Mouse (Mus musculus) yolk sac, embryonic 10.5 days (tissue): ENCODE results near the gene Flywch2.
A peak's percentile ranks its signal among the peaks of the same experiment; 100 is the strongest.

Experiments
- DNase-seq: peaks from one replicate; pipeline ENCODE4 v3.0.0-alpha.2; 2017; ENCODE audit warnings: low spot score

Gene Flywch2

GRCm38 (mm10) chr17:23748631-23749391 is 37.1 kb downstream of the Flywch2 start:
- DNase-seq: peak; percentile 50

DNA sequence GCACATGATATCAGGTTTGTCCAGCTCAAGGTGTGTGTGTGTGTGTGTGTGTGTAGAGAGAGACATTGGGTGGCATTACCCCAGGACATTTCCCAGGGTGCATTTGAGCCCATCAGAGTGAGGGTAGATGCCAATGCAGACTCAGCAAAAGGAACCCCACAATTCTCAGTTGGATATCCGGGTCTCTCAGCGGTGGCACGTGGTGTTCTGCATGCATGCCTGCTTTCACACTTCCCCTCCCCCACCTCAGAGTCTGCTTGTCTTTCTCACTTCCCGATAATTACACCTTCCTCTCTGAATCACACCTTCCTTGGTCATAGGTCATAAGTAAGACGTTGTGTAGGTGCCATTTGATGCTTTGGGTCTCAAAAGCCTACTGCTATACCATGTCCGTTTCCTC is 37.9 kb downstream of the Flywch2 start:
- no peak for DNase-seq

DNA sequence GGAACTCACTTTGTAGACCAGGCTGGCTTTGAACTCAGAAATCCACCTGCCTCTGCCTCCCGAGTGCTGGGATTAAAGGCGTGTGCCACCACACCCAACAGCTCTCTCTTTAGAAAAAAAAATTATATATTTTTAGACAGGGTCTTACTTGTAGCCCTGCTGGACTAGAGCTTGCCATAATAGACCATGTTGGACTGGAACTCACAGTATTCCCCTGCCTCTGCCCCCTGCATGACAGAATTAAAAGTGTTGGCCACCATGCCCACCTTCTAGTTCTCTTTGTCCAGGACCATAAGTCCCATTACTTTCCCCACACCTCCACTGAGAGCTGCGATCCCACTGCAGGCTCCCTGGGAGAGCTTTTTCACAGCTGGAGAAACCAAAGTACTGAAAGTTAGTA is 38.4 kb downstream of the Flywch2 start:
- DNase-seq: no peak

- DNase-seq: no peak
Measured at GRCm38 (mm10) chr17:23746767-23747166, 39.1 kb downstream of the Flywch2 start.

DNA sequence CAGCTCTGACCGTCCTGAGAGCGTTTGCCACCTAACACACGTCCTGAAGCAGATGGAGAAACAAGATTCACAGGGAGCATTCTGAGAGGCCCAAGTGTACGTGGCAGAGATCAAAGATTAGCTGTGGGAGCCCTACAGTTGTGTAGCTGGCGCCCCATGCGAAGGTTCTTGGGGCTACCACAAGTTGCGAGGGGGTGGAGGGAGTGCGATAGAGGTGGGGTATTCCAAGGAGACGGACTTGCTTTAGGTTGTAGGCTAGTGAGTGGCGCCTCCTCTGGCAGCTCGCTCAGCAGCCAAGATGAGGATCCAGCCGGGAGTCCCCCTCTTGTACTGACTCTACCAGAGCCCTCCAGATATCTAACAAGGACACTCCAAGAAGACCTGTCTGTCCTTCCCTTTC is 39.6 kb downstream of the Flywch2 start:
- no peak for DNase-seq

DNA sequence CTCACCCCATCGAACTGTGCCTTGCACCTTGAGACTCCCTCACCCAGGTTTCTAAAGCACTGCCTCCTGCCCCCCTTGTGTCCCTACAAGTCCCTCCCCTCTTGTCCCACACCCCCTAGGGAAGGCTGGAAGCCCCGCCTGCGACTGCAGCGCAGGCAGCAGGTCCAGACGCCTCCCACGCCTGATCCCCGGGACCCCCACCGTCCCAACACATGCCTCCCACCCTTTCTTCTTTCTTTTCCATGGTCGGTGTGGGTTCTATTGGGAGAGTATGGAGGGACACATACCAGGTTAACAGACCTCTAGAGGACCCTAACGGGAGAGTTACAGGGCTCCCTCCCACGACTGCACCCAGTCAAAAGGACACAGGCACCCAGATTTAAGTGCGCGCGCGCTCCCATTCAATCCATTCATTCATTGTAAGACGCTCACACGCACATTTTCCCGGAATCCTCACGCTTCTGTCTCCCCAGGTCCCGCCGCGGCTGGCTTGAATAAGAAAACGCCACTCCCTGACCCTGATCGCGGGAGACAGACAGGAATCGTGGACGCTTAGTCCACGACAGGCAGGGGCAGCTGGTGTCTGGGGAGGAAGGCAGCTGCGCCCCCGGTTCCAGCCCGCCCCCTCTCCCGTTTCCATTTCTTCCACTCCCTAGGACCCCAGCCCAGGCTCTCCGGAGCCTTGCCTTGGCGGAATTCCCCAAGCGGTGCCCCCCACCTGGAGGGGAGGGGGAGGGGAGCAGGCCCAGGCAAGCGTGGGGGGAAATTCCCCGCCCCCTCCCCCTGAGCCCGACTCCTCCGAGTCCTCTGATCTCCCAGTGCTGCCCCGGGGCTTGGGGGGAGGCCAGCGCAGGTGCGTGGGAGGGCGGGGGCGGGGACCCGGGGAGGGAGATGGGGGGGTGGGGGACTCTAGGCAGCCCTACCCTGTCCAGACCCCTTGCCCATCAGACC is 40.3 kb downstream of the Flywch2 start, which contains the start of gene Kremen2:
Gene Kremen2, minus strand, starts transcription at position 533 of the 951 bp plus-strand sequence.
- no peak for DNase-seq

DNA sequence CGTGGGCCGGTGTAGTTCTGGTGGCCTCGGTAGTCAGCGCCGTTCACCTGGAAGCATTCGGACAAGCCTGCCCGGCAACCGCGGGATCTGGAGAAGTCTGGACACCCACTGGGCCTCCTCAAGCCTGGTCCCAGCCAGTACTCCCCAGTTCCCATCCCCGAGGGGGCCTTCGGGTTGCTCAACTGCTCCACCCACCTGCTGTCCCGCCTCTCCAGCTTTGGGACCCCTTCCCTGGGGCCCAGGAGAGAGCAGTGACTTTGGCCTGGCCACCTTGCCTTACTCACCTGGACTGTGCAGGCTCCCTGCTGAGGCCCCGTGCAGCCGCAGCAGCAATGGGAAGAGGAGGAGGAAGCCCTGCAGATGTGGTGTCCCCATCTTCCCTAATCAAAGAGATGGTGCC is 41.2 kb downstream of the Flywch2 start:
- DNase-seq: no peak

- DNase-seq: no peak
Measured at GRCm38 (mm10) chr17:23744076-23744475, 41.8 kb downstream of the Flywch2 start.

- DNase-seq: no peak
Measured at GRCm38 (mm10) chr17:23742941-23743340, 42.9 kb downstream of the Flywch2 start.

DNA sequence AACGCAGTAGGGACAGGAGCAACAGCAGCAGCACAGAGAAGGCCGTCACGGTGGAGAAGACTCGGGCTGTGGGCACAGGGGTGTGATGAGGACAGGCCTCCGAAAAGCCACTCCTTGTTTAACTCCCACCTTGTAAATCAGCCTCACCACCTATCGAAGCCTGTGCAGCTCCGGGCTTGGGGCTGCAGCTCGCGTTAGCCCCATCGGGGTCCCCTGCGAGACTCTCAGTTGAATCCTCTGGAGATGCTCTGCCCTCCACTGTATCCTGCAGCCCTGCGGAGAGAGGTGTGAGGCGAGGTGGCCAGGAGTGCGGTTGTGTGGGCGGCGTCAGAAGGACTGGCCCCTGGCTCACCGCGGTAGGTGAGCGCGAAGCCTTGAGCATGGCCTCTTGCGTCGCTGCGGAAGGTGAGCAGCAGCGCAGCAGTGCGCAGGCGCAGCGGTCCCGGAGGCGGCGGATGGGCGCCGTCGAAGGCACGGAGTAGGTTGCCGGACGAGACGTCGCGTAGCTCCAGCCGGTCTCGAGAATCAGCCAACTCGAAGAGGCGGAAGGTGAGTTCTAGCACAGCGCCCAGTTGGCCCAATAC is 43.6 kb downstream of the Flywch2 start:
- DNase-seq: no peak

DNA sequence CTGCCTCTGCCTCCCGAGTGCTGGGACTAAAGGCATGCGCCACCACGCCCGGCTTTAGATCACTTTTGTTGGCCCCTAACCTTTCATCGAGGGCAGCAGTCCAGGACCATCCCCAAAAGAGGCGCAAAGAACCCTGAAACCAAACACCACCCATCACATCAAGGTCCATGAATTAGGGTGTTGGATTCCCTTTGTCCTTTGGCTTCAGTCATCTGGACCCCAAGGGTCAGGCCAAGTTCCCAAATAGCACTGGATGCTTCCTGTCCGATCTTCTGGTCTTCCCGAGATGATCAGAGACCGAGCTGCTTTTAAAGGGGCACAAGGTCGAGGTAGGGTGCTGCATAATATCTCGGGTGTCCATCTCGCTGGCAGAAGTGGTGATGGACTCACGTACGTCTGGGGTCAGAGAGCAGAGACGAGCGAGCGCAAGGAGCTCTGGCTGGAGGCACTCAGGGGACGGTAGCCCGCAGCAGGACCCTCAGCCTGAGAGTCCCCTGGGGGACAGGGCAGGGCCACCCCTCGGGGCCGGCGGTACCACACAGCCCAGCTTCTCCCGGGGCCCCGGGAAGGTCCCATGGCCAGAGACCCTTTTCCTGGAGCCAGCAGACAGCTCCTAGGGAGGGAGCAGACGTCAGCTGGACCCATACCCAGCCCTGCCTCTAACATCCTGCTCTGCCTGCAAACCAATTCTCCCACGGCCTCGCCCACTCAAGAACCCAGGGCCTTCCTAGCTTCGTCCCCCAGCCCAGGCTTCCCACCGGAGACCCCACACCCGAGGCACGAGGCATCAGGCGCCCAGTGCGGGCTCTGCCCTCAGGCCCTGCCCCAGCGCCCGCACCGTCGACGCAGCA is 44.3 kb downstream of the Flywch2 start:
- DNase-seq: no peak

GRCm38 (mm10) chr17:23740598-23741021 is 45.3 kb downstream of the Flywch2 start, which contains the start of gene Paqr4:
Gene Paqr4 (minus strand): TSS chr17:23740867.
- DNase-seq: no peak

DNA sequence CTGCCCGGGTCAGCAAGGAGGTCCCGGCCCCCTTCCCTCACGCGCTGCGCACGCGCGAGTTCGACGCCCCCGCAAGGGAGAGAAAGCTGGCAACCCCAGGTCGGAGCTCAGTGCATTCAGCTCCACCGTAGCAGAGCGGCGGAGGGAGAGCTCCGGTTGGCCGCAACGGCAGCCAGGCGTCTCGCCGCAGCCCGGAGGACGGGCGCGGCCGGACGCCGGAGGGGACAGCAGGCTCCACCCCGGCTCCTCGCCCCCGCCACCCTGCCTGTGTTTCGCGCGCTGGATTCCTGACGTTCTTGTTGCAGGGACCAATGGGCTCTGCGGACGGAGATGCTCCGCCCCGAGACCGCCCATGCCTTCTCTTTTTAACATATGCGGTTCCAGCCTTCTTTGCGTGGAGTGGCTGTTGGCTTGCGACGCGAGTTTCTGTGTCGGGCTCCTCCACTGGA is 45.7 kb downstream of the Flywch2 start:
- peak; percentile 88 for DNase-seq

DNA sequence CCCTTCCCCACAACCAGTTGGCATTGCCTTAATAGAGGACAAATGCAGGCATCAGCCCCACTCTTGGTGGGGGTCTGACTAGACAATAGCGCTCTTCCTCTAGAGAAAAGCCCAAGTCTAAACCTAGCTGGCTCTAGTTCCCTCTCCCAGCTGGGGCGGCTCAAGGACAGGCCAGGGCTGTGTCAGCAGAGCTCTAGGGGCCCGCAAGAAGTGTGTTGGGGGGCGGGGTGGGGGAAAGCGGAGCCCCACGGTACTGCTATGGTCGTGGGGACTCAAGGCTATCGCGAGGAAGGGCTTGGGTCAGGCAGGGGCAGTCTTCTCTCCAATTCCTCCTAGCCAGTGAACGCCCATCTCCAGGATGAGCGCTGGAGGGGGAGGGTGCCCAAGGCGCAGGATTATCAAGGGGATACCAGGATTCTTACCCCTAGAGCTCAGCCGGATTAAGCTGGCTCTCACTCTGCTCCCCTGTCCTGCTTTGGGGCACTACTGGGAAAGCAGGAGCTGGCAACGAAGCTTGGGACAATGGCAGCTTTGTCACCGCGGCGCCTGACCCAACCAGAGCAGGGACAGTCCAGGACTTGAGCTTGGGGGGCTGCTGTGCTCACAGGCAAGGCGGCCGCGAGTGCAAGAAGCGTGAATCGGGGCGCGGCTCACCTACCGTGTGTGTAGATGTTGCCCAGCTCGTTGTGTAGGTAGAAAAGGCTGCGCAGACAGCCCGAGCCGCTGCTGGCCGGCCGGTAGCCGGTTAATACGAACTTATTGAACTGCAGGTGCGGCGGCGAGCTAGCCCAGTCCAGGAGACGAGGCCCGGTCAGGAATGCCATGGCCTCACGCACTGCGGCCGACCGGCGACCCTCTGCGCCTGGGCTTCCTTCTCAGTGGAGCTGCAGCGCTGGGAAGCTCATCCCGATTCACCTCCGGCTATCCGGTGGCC is 46.4 kb downstream of the Flywch2 start:
- DNase-seq: no peak

DNA sequence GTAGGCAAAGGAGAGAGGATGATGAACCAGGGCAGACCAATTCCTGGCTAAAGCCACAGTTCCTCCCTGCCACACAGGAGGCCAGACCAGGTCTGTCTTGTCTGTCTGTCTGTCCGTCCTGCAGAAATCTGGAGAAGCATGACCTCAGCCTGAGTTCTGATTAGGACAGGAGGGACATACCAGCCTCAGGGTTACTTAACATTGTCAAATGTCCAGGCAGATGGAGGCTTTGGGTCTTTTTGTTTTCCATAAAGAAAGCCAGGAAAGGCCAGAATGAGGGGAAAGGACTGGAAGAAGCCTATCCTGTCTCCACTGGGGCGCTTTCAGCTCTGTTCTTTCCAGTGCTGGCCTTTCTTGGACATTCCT is 47.1 kb downstream of the Flywch2 start:
- DNase-seq: no peak

DNA sequence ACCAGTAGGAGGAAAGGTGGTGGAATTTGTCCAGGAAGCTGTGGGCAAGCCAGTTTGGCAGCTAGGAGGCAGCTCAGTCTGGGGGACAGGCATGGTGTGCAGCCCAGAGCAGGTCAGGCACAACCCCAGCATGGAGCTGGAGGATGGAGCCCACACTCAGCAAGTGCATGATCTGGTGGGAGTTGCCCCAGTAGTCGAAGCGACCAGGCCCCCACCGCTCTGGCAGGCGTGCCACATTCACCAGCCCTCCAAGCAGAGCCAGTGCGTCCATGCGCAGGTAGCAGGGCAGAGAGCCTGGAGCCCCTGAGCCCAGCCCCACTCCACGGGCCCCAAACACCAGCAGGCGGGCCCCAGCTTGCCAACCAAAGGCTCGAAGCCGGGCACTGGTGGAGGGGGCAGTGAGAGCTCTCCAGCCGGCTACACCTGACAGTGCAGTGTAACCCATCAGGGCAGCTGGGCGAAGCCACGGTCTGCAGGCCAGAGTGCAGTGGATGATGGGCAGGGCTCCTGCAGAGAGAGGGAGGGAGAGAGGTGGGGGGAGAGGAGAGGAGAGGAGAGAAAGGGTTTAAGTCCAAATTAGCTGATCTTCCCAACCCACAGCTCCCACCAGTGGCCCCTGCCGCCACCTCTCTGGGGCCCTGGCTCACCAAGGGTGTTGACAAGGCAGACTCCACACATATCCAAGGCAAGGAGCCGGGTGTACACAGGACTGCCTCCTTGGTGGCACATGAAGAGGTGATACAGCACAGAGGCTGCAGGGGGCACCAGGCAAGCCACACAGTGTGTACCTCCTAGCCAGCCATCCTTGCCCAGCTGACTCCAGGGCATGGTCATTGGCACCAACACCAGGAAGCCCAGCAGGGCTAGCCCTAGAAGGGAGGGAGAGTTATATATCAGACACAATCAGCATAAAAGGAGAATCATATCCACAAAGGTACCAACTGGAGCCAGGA is 48.1 kb downstream of the Flywch2 start:
- DNase-seq: no peak

GRCm38 (mm10) chr17:23734341-23734740 is 51.5 kb downstream of the Flywch2 start:
- no peak for DNase-seq

- no peak for DNase-seq
Measured at GRCm38 (mm10) chr17:23730441-23730840, 55.4 kb downstream of the Flywch2 start.
